Mouse (Mus musculus) olfactory bulb, adult 2 months (tissue): Measurements from ENCODE around the gene Neurog1.

Source experiments
- CTCF ChIP-seq: fragments of 200-500 bp; IDR thresholded peaks from 2 replicates; pipeline ENCODE4 v1.5.1; 2012; ENCODE audit warnings: low read depth, mild to moderate bottlenecking, low read length, moderate library complexity; ENCODE audit not compliant: insufficient read depth
- POLR2A ChIP-seq: fragments of 200-500 bp; IDR thresholded peaks from 2 replicates; pipeline ENCODE4 v1.6.1; 2012; ENCODE audit warnings: mild to moderate bottlenecking, low read depth, low read length, moderate library complexity; ENCODE audit not compliant: insufficient read depth

DNA sequence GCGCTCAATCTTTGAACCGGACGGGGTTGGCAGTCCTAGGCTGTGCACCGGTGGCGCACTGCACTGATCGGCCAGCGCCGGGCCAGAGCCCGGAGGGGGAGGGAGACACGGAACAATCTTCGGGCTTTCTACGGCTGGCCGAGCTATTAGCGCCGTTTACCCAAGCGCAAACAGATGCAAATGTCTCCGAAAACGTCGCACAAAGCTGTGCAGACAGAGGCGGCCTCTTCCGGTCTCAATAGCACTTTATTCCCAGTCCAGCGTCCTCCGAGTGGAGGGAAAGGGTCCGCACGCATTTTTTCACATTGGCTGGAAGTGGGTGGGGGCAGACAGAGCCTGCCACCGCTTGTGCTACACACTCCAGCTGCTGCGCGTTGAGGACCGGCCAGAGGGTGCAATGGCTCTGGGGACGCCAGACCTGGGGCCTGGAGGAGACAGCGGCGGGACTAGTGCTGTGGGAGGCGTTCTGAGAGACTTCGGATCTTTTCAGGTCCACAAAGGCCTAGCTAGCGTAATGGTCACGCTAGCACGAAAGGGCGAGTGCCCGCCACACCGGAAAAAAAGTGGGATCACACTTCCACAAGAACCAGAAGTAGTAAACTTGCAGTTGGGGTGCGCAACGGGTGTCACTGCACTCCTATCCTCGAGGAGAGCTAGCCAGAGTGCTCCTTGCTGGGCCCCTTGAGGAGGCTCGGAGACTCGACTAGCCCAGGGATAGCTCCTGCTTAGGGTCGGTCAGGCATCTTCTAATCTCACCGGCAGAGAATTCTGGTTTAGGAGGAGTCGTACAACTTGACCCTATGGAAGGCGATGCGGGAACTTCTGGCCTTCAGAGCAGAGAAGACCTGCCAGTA, 29.7 kb downstream of the Neurog1 start:
- TF ChIP-seq POLR2A (no peak), CTCF (no peak)
